Mouse (Mus musculus) bone marrow, adult 2 months (tissue): ENCODE measurements around the gene Uhrf1bp1l.

Experiments
- CTCF ChIP-seq: fragments of 200-500 bp; IDR thresholded peaks from 2 replicates; pipeline ENCODE4 v1.5.1; 2011; ENCODE audit warnings: low read length, control low read depth; ENCODE audit not compliant: control insufficient read depth, insufficient read depth
- POLR2A ChIP-seq: fragments of 200-500 bp; IDR thresholded peaks from 2 replicates; pipeline ENCODE4 v1.6.1; 2011; ENCODE audit warnings: low read depth, mild to moderate bottlenecking, control low read depth, low read length, borderline replicate concordance; ENCODE audit not compliant: control insufficient read depth

- TF ChIP-seq POLR2A (no peak), CTCF (no peak)
Measured at GRCm38 (mm10) chr10:89832334-89832733, 87.5 kb downstream of the Uhrf1bp1l start.
